Mouse (Mus musculus) c-Kit-positive CD71-negative TER-119-negative erythroid progenitor cells, embryonic 14.5 days (primary cell): ENCODE results near the gene Zfp330.
A peak's percentile ranks its signal among the peaks of the same experiment; 100 is the strongest.

Experiments
- DNase-seq: peaks from one replicate; pipeline ENCODE4 v3.0.0-alpha.2; 2013; ENCODE audit warnings: low read depth

Gene Zfp330

GRCm38 (mm10) chr8:82774093-82774422 is at the start of gene Zfp330:
Gene Zfp330, minus strand, starts transcription at chr8:82774160.
- peak; percentile 88 for DNase-seq

GRCm38 (mm10) chr8:82777945-82778344 is 4.0 kb upstream of the Zfp330 start:
- no peak for DNase-seq

GRCm38 (mm10) chr8:82777406-82777805 is 3.4 kb upstream of the Zfp330 start:
- DNase-seq = no peak

- DNase-seq = no peak
Measured at GRCm38 (mm10) chr8:82774482-82774881, 522 bp upstream of the Zfp330 start.

- peak; percentile 19 for DNase-seq
Measured at GRCm38 (mm10) chr8:82773332-82774092, 448 bp downstream of the Zfp330 start.

- no peak for DNase-seq
Measured at GRCm38 (mm10) chr8:82770886-82771285, 3.1 kb downstream of the Zfp330 start.

GRCm38 (mm10) chr8:82759071-82759470 is 14.9 kb downstream of the Zfp330 start:
- DNase-seq = no peak

- DNase-seq = no peak
Measured at GRCm38 (mm10) chr8:82754946-82755345, 19.0 kb downstream of the Zfp330 start.

- no peak for DNase-seq
Measured at GRCm38 (mm10) chr8:82746617-82747016, 27.3 kb downstream of the Zfp330 start.

GRCm38 (mm10) chr8:82743905-82744904 is 29.8 kb downstream of the Zfp330 start:
- peak; percentile 25 for DNase-seq
